Mouse (Mus musculus) lung, adult 2 months (tissue): Measurements from ENCODE around the gene Ramp3.

Experiments used
- CTCF ChIP-seq: fragments of 200-500 bp; IDR thresholded peaks from 2 replicates; pipeline ENCODE4 v1.5.1; 2011; ENCODE audit warnings: mild to moderate bottlenecking, low read length, control low read depth; ENCODE audit not compliant: insufficient read depth
- POLR2A ChIP-seq: fragments of 200-500 bp; IDR thresholded peaks from 2 replicates; pipeline ENCODE4 v1.6.1; 2011; ENCODE audit warnings: low read depth, mild to moderate bottlenecking, control low read depth, low read length, borderline replicate concordance; ENCODE audit errors: extremely low read depth

- no peak for TF ChIP-seq CTCF
- TF ChIP-seq POLR2A: no peak
These were observed 31.9 kb upstream of the Ramp3 start for GRCm38 (mm10) chr11:6626388-6626772.
